Mouse (Mus musculus) cerebellum, postnatal 36 days (tissue): ENCODE results near the gene Tspan33.
"Not testable (repeated sequence)": the region's sequence is repeated elsewhere in the genome, so short reads cannot be mapped to it uniquely, and the experiment has no call there.

Source experiments
- DNase-seq, 2 experiments: peaks; one replicate each; pipeline ENCODE4 v3.0.0; 2021 to 2022; ENCODE audit warnings: mixed read lengths in 2 of 2

Tspan33 gene

DNA sequence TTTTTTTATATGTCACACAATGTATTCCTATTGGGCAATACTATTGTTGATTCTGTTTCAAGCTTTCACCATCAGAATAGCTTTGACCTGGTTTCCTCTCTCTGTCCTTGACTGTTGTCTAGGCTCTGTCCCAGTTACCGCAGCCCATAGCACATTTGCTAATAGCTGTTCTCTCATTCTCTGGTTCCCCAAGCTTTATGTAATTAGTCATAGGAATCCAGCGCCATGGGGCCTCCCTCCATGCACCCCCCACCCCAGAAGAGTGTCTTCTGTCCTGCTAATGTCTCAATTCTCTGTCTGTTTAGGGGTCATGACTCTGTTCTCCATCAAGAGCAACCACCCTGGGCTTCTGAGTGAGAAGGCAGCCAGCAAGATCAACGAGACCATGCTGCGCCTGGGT lies 62.5 kb downstream of the Tspan33 start:
- no peak for DNase-seq

DNA sequence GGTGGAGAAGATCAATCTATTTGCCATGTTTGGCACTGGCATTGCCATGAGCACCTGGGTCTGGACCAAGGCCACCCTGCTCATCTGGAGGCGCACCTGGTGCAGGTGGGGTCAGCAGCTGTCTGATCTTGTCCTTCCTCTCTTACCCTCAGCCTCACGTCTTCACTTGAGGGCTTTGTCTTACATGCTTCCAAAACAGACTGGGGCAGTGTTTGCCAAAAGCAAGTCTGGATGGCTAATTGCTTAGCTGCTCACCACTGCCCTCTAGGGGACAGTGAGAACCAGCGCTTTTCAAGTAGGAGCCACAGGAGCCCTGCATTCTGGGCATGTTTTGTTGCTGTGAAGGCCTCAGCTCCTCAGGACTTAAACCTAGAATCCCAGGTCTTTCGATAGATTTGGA lies 64.4 kb downstream of the Tspan33 start:
- DNase-seq = peak; percentile 79 to 87

DNA sequence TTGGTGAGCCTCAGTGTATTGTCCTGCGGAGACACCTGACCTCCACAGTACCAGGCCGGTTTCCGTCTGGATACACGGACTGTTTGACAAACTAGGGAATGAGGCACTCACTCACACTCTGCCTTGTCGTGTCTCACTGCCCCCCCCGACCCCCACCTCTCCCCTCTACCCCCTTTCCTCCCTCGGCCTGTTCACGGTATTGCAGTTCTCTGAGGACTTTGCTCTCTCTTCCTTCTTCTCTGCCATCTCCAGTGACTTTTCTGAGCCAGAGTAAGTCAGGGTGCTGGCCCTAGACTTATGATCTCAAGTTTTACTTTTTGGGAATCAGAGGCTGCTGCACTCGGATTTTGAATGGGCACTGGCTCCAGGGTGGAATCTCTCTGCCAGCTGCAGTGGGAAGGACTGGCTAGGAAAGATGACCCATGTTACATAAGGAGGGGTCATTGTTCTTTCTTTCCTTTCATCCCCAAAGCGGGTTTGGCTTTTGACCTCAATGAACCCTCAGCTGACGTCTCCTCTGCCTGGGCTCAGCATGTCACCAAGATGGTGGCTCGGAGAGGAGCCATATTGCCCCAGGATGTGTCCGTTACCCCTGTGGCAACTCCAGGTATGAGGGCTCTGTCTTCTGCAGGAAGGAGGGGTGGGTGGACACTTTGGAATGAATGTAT lies 65.1 kb downstream of the Tspan33 start:
- DNase-seq = no peak

DNA sequence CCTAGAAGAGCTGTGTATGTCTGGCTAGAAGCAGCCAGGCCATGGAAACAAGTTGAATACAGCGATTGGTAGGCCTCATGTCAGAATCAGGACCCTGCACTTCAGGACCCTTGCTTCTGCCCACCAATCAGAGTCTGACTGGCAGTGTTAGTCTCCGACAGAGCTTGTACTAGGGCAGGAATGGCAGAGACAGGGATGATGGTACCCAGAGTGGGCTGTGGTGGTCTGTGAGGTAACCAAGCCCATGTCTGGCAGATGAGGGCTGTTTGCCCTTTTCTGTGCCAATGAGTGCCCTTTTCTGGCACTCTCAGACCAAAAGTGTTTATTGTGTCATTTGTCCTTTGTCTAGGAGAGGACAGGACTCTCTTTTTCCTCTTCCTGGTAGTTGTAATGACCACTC lies 66.4 kb downstream of the Tspan33 start:
- DNase-seq = not testable (repeated sequence)

DNA sequence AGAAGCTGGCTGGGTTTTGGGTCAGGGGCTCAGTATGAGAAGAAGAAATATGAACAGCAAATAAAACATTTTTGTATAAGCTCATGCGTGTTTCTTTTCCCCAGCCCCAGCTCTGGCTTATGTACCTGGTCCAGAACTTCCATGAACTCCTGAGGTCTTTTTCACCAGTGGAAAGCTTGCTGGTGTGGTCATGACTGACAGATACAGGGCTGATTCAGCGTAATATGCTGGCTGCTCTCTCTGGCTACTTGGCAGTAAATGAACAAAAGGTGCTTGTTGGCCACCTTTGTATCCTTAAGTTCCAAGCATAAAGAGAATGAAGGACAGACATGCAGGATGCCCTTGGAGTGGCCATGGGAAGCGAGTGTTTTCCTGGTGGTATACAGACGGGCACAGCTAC lies 67.3 kb downstream of the Tspan33 start:
- no peak for DNase-seq

DNA sequence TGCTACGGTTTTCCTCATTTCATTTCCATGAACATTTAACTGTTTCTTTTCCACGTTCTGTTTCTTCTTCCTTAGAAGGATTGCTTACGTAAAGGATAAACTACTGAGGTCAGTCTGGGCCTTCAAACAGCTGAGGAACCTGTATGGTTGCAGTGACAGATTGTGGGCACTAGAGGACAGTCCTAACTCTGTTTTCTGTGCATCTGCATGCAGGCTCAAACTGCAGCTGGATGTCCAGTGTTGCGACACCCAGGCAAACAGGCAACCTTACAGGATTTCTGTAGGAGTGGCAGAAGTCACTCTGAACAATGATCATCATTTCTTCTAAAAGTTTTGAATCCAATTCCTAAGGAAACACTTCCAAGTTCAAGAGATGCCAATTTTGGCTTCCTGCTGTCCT lies 68.5 kb downstream of the Tspan33 start:
- DNase-seq = no peak

DNA sequence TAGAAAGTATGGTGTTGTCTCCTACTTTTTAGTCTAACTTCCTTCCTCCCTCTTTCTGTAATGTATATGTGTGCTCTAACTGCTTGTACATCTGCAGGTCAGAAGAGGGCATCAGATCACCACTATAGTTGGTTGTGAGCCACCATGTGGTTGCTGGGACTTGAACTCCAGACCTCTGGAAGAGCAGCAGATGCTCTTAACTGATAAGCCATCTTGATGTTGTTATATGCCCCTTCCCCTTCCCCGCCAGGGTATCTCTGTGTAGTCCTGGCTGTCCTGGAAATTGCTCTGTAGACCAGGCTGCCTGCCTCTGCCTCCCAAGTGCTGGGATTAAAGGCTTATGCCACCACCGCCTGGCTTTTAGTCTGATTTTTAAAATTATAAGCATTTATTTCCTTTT lies 72.9 kb downstream of the Tspan33 start:
- no peak for DNase-seq
